Mouse (Mus musculus): ENCODE measurements at regions not wholly inside any gene's neighbourhood (a gene's known extent, or its start where the extent isn't known, plus 50 kb on each side); places are given as distances from the start of the nearest gene placed in this dataset.

- TF ChIP-seq CTCF (conservative IDR thresholded peaks at IDR 0.05; ENCODE audit: low read length) = no peak
- TF ChIP-seq POU5F1 (IDR thresholded peaks at IDR 0.05; ENCODE audit: borderline replicate concordance, low read length) = no peak
Observed at GRCm38 (mm10) chr4:55765780-55766179, 233.5 kb upstream of the Klf4 start.

All from E14TG2a.4 (cell line).